Mouse (Mus musculus) MEL (cell line): ENCODE results near the gene Klf2.

ENCODE experiments used
- BHLHE40 ChIP-seq: IDR thresholded peaks from 2 replicates; pipeline ENCODE4 v1.6.1; 2012; ENCODE audit warnings: low read depth, mild to moderate bottlenecking, inconsistent platforms, low read length, improper control_type of control experiment, borderline replicate concordance
- CHD1 ChIP-seq: IDR thresholded peaks from 2 replicates; pipeline ENCODE4 v1.6.1; 2012; ENCODE audit warnings: low read depth, mild to moderate bottlenecking, inconsistent platforms, low read length, improper control_type of control experiment
- CTCF ChIP-seq, 3 experiments: IDR thresholded peaks in 2 of 3; conservative IDR thresholded peaks in 1 of 3; 2 replicates each; pipeline ENCODE4 v1.5.1; 2011 to 2012; ENCODE audit warnings: low read length in 3 of 3, low read depth in 2 of 3, mild to moderate bottlenecking in 2 of 3, improper control_type of control experiment in 1 of 3, inconsistent platforms in 1 of 3, mixed read lengths in 1 of 3, moderate library complexity in 1 of 3; ENCODE audit not compliant: control insufficient read depth in 1 of 3, insufficient read depth in 1 of 3, poor library complexity in 1 of 3, severe bottlenecking in 1 of 3
- MAFK ChIP-seq: IDR thresholded peaks from 2 replicates; pipeline ENCODE4 v1.6.1; 2011; ENCODE audit warnings: low read depth, mild to moderate bottlenecking, low read length, improper control_type of control experiment, borderline replicate concordance
- POLR2A ChIP-seq, 2 experiments: IDR thresholded peaks; 2 replicates each; pipeline ENCODE4 v1.6.1; 2011 to 2012; ENCODE audit warnings: low read length in 2 of 2, mild to moderate bottlenecking in 2 of 2, control low read depth in 1 of 2, improper control_type of control experiment in 1 of 2, low read depth in 1 of 2, moderate library complexity in 1 of 2; ENCODE audit not compliant: control insufficient read depth in 1 of 2, insufficient read depth in 1 of 2, poor library complexity in 1 of 2
- RAD21 ChIP-seq: IDR thresholded peaks from 2 replicates; pipeline ENCODE4 v1.6.1; 2011; ENCODE audit warnings: mild to moderate bottlenecking, low read depth, low read length, improper control_type of control experiment
- ZKSCAN1 ChIP-seq: IDR thresholded peaks from 2 replicates; pipeline ENCODE4 v1.6.1; 2012; ENCODE audit warnings: low read depth, mild to moderate bottlenecking, inconsistent platforms, low read length, improper control_type of control experiment, moderate library complexity

DNA sequence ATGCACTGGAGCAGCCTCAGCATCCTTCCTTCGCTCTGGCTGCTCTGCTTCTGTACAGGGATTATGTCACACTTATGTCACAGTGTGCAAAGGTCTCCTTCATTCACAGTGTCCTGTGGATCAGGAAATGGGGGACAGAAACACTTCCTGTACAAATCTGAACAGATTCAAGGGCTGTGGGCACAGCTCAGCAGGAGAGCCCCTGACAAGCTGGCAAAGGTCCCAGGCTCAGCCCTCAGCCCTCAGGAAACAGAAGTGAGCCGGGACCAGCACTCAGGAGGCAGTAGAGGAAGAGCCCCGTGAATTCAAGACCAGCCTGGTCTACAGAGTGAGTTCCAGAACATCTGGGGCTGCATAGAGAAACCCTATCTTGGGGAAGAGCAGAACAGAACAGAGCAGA lies 37.2 kb upstream of the Klf2 start:
- TF ChIP-seq CHD1, result no peak
- no peak for TF ChIP-seq ZKSCAN1
- TF ChIP-seq POLR2A (IDR thresholded peaks at IDR 0.05; ENCODE audit: control insufficient read depth in 1 of 2, insufficient read depth in 1 of 2, low read depth in 1 of 2, low read length in 2 of 2, poor library complexity in 1 of 2), result no peak
- no peak for TF ChIP-seq RAD21
- no peak for TF ChIP-seq CTCF (IDR thresholded peaks at IDR 0.05 in 2 of 3, conservative IDR thresholded peaks at IDR 0.05 in 1 of 3; ENCODE audit: control insufficient read depth in 1 of 3, insufficient read depth in 1 of 3, low read depth in 2 of 3, low read length in 3 of 3, poor library complexity in 1 of 3, severe bottlenecking in 1 of 3)
- no peak for TF ChIP-seq BHLHE40
- TF ChIP-seq MAFK, result no peak
